Comparison of ENCODE assay signal across 10 mouse cellular contexts in the genomic region with DNA sequence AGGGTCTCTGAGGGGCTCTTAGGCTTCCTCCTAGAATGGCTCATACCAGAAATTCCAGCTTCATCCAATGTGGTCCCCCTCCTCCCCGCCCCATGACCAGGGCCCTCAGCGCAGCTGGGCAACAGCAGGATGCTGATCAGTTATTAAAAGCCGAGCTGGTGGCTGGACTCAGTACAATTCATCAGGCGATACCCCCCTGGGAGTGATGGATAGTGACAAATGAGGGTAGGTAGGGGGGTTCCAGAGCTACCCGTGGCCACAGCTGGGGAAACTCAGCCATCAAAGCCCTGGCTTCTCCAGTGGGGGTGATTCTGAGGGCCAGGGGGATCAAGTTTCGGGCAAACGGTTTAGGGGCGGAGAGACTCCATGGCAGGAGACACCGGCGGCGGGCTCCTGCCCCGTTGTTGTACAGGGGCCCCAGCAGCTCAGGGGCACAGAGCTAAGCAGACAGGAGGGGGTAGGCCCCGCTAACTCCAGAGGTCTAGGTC. TPM values are rescaled to one million over a fixed set of nuclear protein-coding genes. Genes with fewer than 3 reads are reported as not detected.
DNase-seq lines count a peak whose midpoint lies in the region; ATAC-seq and TF ChIP-seq lines count a peak whose summit lies in the region.
"Had no signal": no experiment of that assay in that cellular context is flagged by ENCODE, and none has a peak within 500 bp of the region (broad histone marks: within the 10 kb centered on the region; RNA-seq: fewer than 3 reads in every experiment).

No protein-coding gene starts in this region.

- no peaks in the 10 kb centered on the region for H3K9me3 ChIP-seq in heart, embryonic 15.5 days (replicated peaks)
- no peaks in the 10 kb centered on the region for H3K9me3 ChIP-seq in E14TG2a.4 (ENCODE audit: low read length)
- H3K9me3 ChIP-seq in limb, embryonic 14.5 days (ENCODE audit: control insufficient read depth, low read length) = no peaks in the 10 kb centered on the region

- H3K4me3 ChIP-seq in heart, embryonic 15.5 days = no peak overlapping the region
- peak overlapping the region; percentile 70 for H3K4me3 ChIP-seq in E14TG2a.4 (replicated peaks; ENCODE audit: low read length)
- H3K4me3 ChIP-seq in limb, embryonic 14.5 days (replicated peaks; ENCODE audit: low read length) = peak overlapping the region; percentile 4

- TF ChIP-seq CTCF in E14TG2a.4 (conservative IDR thresholded peaks at IDR 0.05; ENCODE audit: low read length) = no peak

- H3K36me3 ChIP-seq in heart, embryonic 15.5 days = no peaks in the 10 kb centered on the region
- no peaks in the 10 kb centered on the region for H3K36me3 ChIP-seq in E14TG2a.4 (ENCODE audit: insufficient read depth, low read length)
- H3K36me3 ChIP-seq in limb, embryonic 14.5 days (ENCODE audit: control insufficient read depth, insufficient read depth, low read length) = no peaks in the 10 kb centered on the region

- H3K9ac ChIP-seq in heart, embryonic 15.5 days = no peak overlapping the region
- H3K9ac ChIP-seq in limb, embryonic 14.5 days (ENCODE audit: low read depth, low read length, severe bottlenecking) = peak overlapping the region; percentile 8; the same call in 1 of the 2 replicates

- H3K4me2 ChIP-seq in heart, embryonic 15.5 days = peak overlapping the region; percentile 4; the same call in 1 of the 2 replicates
- peak overlapping the region; percentile 39 for H3K4me2 ChIP-seq in limb, embryonic 14.5 days (replicated peaks; ENCODE audit: low read depth, low read length, severe bottlenecking)

- intact Hi-C loops in heart, postnatal 25 days (cut with DNase I) = no loop called here

- WGBS in heart, embryonic 15.5 days = 12% methylated on average over 13 of the region's 13 CpGs
- 4% methylated on average over 13 of the region's 13 CpGs for WGBS in limb, embryonic 14.5 days

- no peak for TF ChIP-seq POLR2A in limb, embryonic 14.5 days (IDR thresholded peaks at IDR 0.05; ENCODE audit: borderline replicate concordance, extremely low read depth, insufficient read depth, insufficient read length)

- DNase-seq in heart, postnatal 25 days (ENCODE audit: low spot score) = no peak
- peak; percentile 81 for DNase-seq in embryo, embryonic 9.5 days (ENCODE audit: extremely low spot score)
- peak; percentile 76 for DNase-seq in limb, embryonic 14.5 days (ENCODE audit: low spot score)
- no peak for DNase-seq in spleen, postnatal 36 days (ENCODE audit: low spot score in 2 of 2)
- no peak for DNase-seq in gastrocnemius, adult 8-10 months (ENCODE audit: low spot score in 2 of 2)
- DNase-seq in ovary, postnatal 14 days (ENCODE audit: low spot score) = no peak
- DNase-seq: kidney, postnatal 36 days had no signal

- peaks cover 19% of the 10 kb centered on the region for H3K4me1 ChIP-seq in heart, embryonic 15.5 days (replicated peaks)
- peaks cover 44% of the 10 kb centered on the region for H3K4me1 ChIP-seq in E14TG2a.4 (replicated peaks; ENCODE audit: low read depth, low read length)
- peaks cover 71% of the 10 kb centered on the region for H3K4me1 ChIP-seq in limb, embryonic 14.5 days (ENCODE audit: control insufficient read depth, insufficient read depth, low read length)

- ATAC-seq in heart, embryonic 15.5 days (replicated peaks; ENCODE audit: insufficient number of reproducible peaks, insufficient read depth, low FRiP score, low read depth) = no peak
- peak; percentile 57 for ATAC-seq in limb, embryonic 14.5 days (ENCODE audit: low FRiP score, low read depth)

- peaks cover 56% of the 10 kb centered on the region for H3K27me3 ChIP-seq in heart, embryonic 15.5 days
- H3K27me3 ChIP-seq in E14TG2a.4 (ENCODE audit: insufficient read depth, low read length) = peaks cover 71% of the 10 kb centered on the region
- no peaks in the 10 kb centered on the region for H3K27me3 ChIP-seq in limb, embryonic 14.5 days (ENCODE audit: control insufficient read depth, insufficient read depth, low read length)

- no peak overlapping the region for H3K27ac ChIP-seq in heart, embryonic 15.5 days
- peak overlapping the region; percentile 78 for H3K27ac ChIP-seq in limb, embryonic 14.5 days (replicated peaks; ENCODE audit: low read depth, low read length)
- H3K27ac ChIP-seq: macrophage had no signal

RNA-seq across cellular contexts. Expression of gene Ccdc33, which starts 10.3 kb away (rescaled TPM):
- 0.34 TPM in 1 of 2 replicates, not detected in the other for polyA plus RNA-seq in heart, embryonic 15.5 days (2015; fragmentation: Nextera tagmentation; extraction: Ambion mirVana)
- total RNA-seq in heart, postnatal 25 days (2021) = not detected
- 0.11 and 0.24 TPM in 2 replicates for polyA plus RNA-seq in limb, embryonic 14.5 days (2012; rRNA removed)
- 0.44 TPM in 1 of 2 replicates, not detected in the other for polyA plus RNA-seq in limb, embryonic 14.5 days (2014; fragmentation: Nextera tagmentation; extraction: Ambion mirVana)
- total RNA-seq in gastrocnemius, adult 8-10 months (2022) = not detected
- polyA plus RNA-seq: macrophage had no signal

Comparison
In these comparisons a context has a peak if more than half of its experiments do, and no peak if none do; other contexts are left out.
1. DNase-seq: peak in embryo, embryonic 9.5 days (single experiment) and limb, embryonic 14.5 days (single experiment); none in heart, postnatal 25 days (single experiment), spleen, postnatal 36 days (0 of 2), gastrocnemius, adult 8-10 months (0 of 2) and ovary, postnatal 14 days (single experiment).